Mouse (Mus musculus): ENCODE data around the gene C1qb.

- TF ChIP-seq SMC3 (IDR thresholded peaks at IDR 0.05; ENCODE audit: low read depth, low read length) (no peak), MYC (IDR thresholded peaks at IDR 0.05; ENCODE audit: low read depth, low read length) (no peak)
These were observed 12.2 kb upstream of the C1qb start for GRCm38 (mm10) chr4:136898084-136898598.

All from CH12.LX (cell line).